Mouse (Mus musculus) embryonic facial prominence, embryonic 11.5 days (tissue): ENCODE measurements around the gene Ccdc58. TPM values are rescaled to one million over a fixed set of nuclear protein-coding genes. Genes with fewer than 3 reads are reported as not detected.
"Not testable (repeated sequence)": the region's sequence is repeated elsewhere in the genome, so short reads cannot be mapped to it uniquely, and the experiment has no call there.

ENCODE experiments used
- ATAC-seq: fragments of 200-750 bp; cut with Nextera tagmentation; replicated peaks from 2 replicates; pipeline ENCODE4 v1.8.0; 2017; ENCODE audit warnings: low read depth; ENCODE audit not compliant: insufficient number of reproducible peaks, low FRiP score, low TSS enrichment
- DNase-seq: peaks from one replicate; pipeline ENCODE4 v3.0.0-alpha.2; 2015; ENCODE audit warnings: low spot score
- H3K27ac ChIP-seq: fragments of 300-500 bp; sonication (generic); replicated peaks from 2 replicates; pipeline ENCODE4 v1.5.1; 2014; ENCODE audit warnings: mild to moderate bottlenecking, low read depth, low read length, control low read depth
- H3K27me3 ChIP-seq: fragments of 300-500 bp; sonication (generic); 2 replicates; pipeline ENCODE4 v1.6.1; 2014; ENCODE audit warnings: mild to moderate bottlenecking, low read length, moderate library complexity, mixed read lengths; ENCODE audit not compliant: control insufficient read depth, insufficient read depth
- H3K36me3 ChIP-seq: fragments of 300-500 bp; sonication (generic); replicated peaks from 2 replicates; pipeline ENCODE4 v1.6.1; 2014; ENCODE audit warnings: low read depth, mild to moderate bottlenecking, low read length, moderate library complexity, mixed read lengths; ENCODE audit not compliant: control insufficient read depth, insufficient read depth
- H3K4me1 ChIP-seq: fragments of 300-500 bp; sonication (generic); 2 replicates; pipeline ENCODE4 v1.6.1; 2014; ENCODE audit warnings: low read length, mixed read lengths; ENCODE audit not compliant: control insufficient read depth, insufficient read depth
- H3K4me2 ChIP-seq: fragments of 300-500 bp; sonication (generic); 2 replicates; pipeline ENCODE4 v1.6.1; 2014; ENCODE audit warnings: low read depth, mild to moderate bottlenecking, control low read depth, low read length, moderate library complexity
- H3K4me3 ChIP-seq: fragments of 300-500 bp; sonication (generic); 2 replicates; pipeline ENCODE4 v1.5.1; 2014; ENCODE audit warnings: low read depth, low read length, control low read depth
- H3K9ac ChIP-seq: fragments of 300-500 bp; sonication (generic); replicated peaks from 2 replicates; pipeline ENCODE4 v1.6.1; 2014; ENCODE audit warnings: mild to moderate bottlenecking, control low read depth, low read length
- H3K9me3 ChIP-seq: fragments of 300-500 bp; sonication (generic); replicated peaks from 2 replicates; pipeline ENCODE4 v1.6.1; 2016; ENCODE audit warnings: mild to moderate bottlenecking, low read length, inconsistent platforms, mixed read lengths; ENCODE audit not compliant: control insufficient read depth
- WGBS: fragments of 180-500 bp; shearing (Covaris S2); extraction: QIAGEN DNeasy Blood & Tissue Kit; methylation state at CpG from one replicate; pipeline ENCODE4 v1.1.7; 2014; 5-methylcytosine and 5-hydroxymethylcytosine counted together
- polyA plus RNA-seq: library from polyadenylated mRNA; unstranded; fragments of >200 nt; fragmentation: Nextera tagmentation; extraction: Ambion mirVana; gene quantifications from 2 replicates; pipeline ENCODE4 v1.2.1, GENCODE M21; 2014

Gene Ccdc58
- polyA plus RNA-seq, 1 experiment from 2014 or later, result 113 TPM

DNA sequence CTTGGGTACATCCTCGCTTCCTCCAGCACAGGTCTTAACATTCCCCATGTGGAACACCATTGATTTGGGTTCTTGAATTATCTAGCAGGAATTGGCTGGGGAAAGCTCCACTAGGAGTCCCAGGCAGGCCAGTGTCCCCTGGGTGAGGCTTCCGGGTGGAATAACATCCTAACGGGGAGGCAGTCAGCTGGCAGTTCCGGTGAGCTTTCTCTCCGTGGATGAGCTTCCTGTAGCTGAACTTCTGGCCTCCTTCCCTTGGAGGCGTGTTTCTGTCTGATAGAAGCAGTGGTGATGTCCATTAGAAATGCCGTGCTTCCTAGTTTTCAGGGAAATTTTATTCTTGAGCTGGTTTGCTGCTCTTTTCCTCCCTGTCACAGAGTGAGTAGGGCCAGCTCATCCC lies 17.6 kb downstream of the Ccdc58 start:
- DNase-seq, result no peak
- H3K36me3 ChIP-seq, result no peaks in the 10 kb centered on the region
- H3K27ac ChIP-seq, result no peak overlapping the region
- no peak overlapping the region for H3K4me2 ChIP-seq
- no peak overlapping the region for H3K4me3 ChIP-seq
- no peaks in the 10 kb centered on the region for H3K27me3 ChIP-seq
- no peaks in the 10 kb centered on the region for H3K9me3 ChIP-seq
- WGBS, result 89% methylated on average over 7 of the region's 7 CpGs
- ATAC-seq, result no peak
- H3K4me1 ChIP-seq, result no peaks in the 10 kb centered on the region
- no peak overlapping the region for H3K9ac ChIP-seq

DNA sequence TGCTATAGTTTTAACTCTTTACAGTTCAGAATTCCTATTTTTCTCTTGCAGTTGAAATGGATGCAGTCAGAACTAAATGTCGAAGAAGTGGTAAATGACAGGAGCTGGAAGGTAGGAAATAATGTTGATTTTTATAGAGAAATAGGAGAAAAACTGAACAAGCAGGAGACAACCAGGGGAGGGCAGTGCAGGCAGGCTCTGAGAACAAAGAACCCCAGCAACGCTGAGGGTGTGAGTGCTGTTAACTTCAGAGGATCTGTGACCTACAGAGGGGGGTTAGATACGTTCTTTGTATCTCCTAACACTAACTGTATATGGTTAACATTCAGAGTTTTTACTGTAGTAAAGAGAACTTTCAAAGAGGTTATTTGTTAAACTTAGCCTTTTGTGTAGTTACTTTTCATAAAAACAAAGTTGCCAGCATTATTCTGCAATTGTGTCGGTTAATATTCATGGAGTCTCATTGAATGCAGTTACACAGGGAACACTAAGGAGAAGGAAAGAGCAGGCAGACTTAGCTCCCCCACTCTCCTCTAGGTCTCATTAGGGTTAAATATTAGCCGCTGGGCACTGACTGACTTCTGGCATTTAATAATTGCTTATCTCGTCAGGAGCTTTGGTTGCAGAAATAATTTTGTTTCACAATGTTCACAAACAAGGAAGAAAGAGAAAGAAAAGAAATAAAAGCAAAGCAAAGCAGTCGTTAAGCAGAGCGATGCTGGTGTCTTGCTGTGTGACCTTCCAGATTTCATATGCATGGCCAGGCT lies 18.5 kb downstream of the Ccdc58 start:
- H3K4me3 ChIP-seq, result no peak overlapping the region
- DNase-seq (no peak), ATAC-seq (no peak)
- no peak overlapping the region for H3K4me2 ChIP-seq
- H3K4me1 ChIP-seq, result no peaks in the 10 kb centered on the region
- H3K27ac ChIP-seq, result no peak overlapping the region
- H3K27me3 ChIP-seq, result no peaks in the 10 kb centered on the region
- no peaks in the 10 kb centered on the region for H3K9me3 ChIP-seq
- 84% methylated on average over 8 of the region's 8 CpGs for whole genome bisulfite sequencing
- no peak overlapping the region for H3K9ac ChIP-seq
- no peaks in the 10 kb centered on the region for H3K36me3 ChIP-seq

DNA sequence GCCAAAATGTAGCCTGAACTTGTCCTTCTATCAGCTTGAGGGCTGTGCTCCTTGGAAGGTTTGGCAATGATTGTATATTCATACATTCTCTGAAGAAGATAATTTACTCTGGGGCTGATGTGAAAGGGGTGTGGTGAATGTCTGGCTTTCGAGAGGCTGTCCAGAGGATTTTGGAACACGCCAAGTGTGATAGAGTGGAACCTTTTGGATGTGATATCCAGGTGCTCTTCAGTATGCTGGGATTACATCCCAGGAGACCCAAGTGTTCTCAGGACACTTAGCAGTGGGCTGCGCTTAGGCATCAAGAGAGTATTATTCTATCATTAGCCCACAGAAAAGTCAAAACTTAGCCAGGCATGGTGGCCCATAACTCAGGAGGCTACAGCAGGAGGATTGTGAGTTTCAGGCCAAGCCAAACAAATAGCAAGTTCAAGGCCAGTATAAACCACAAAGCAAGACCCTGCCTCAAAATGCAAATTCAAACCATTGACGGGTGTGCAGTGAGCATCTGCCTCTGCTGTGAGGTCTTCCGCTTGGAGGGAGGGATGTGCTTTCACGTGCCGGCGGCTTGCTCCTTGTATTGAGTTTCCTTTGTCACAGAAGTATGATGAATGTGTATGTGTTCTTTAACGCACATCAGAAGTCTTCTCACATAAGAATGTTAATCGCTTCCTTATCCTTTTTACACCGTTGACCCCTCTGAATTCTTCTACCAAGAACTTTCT lies 19.5 kb downstream of the Ccdc58 start:
- no peak overlapping the region for H3K27ac ChIP-seq
- no peaks in the 10 kb centered on the region for H3K27me3 ChIP-seq
- H3K9ac ChIP-seq, result no peak overlapping the region
- no peak for DNase-seq
- H3K36me3 ChIP-seq, result no peaks in the 10 kb centered on the region
- no peak for ATAC-seq
- no peaks in the 10 kb centered on the region for H3K9me3 ChIP-seq
- H3K4me1 ChIP-seq, result no peaks in the 10 kb centered on the region
- no peak overlapping the region for H3K4me3 ChIP-seq
- WGBS, result 85% methylated on average over 11 of the region's 11 CpGs
- no peak overlapping the region for H3K4me2 ChIP-seq

DNA sequence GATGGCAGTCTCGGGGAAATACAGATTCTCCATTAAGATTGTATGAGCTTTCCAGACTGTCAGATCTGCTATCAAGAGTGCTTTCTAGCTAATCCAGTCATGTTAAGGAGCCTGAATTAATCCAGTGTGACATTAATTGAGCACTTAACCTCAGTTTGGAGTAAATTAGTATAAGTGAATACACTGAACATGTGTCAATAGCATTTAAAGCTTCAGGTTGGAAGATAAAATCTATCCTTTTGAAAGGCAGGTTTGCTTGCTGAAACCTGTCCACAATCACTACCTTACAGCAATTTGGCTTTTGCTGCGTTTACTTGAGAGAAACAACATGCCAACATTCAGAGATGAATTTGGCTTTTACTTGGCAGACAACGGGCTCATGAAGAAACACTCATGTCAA lies 22.6 kb downstream of the Ccdc58 start:
- Histone ChIP-seq H3K9ac (no peak overlapping the region), H3K4me1 (no peaks in the 10 kb centered on the region), H3K9me3 (no peaks in the 10 kb centered on the region), H3K4me3 (no peak overlapping the region), H3K27ac (no peak overlapping the region), H3K36me3 (no peaks in the 10 kb centered on the region), H3K4me2 (no peak overlapping the region), H3K27me3 (no peaks in the 10 kb centered on the region)
- DNase-seq (no peak), ATAC-seq (no peak)
- 88% methylated on average over 3 of the region's 3 CpGs for WGBS

DNA sequence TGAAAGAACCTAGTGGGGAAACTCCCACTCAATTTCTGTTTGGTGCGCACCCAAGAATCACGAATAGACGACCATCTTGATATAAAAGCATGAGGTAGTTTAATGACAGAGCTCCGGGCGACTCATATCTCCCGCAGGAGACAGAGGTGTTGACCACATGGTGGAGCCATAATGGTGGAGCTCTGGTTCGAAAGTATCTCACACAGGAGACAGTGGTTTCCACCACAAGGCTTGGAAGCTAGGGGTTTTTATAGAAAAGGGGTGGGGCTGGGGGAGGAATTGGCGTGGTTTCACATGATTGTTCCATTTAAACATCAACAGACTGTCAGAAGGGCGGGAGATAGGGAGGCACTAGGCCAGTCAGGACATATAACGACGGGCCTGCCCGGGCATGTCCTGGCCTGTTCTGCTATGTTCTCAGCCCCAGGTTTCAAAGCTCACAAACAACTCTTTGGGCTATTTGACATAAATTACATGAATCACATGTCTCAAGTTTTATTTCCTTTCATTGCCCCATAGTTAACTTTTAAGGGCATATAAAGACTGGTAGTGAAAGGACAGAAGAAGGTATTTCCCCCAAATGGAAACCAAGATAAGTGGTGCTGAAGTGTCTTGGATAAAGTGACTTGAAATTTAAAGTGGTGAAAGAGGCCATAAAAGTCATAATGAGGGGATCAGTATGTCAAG lies 26.5 kb downstream of the Ccdc58 start:
- not testable (repeated sequence) for H3K27me3 ChIP-seq, H3K4me1 ChIP-seq, H3K27ac ChIP-seq, H3K4me2 ChIP-seq, H3K9ac ChIP-seq, DNase-seq, H3K4me3 ChIP-seq, H3K9me3 ChIP-seq, ATAC-seq, H3K36me3 ChIP-seq
- WGBS, result 92% methylated on average over 12 of the region's 12 CpGs

DNA sequence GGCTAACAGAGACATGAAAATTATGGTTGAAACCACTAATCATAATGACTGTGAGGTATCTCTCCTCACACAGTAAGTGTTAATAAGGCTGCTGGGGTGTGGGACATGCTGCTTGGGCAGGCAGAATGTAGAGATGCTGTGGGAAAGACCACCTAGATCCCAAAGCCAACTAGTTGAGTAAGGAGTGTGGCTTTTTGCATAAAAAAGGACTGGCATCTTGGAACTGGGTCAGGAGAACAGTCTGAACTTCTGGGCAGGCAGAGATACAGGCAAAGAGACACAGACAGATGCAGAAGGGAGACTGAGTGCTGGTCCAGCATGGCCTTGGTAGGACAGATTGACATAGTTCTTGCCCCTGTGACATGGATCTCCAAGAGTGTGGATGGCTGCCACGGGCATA lies 30.0 kb downstream of the Ccdc58 start:
- WGBS, result 87% methylated on average over 1 of the region's 1 CpGs
- H3K27ac ChIP-seq, result no peak overlapping the region
- H3K4me3 ChIP-seq, result no peak overlapping the region
- no peaks in the 10 kb centered on the region for H3K36me3 ChIP-seq
- no peaks in the 10 kb centered on the region for H3K9me3 ChIP-seq
- DNase-seq (no peak), ATAC-seq (no peak)
- no peak overlapping the region for H3K4me2 ChIP-seq
- no peaks in the 10 kb centered on the region for H3K4me1 ChIP-seq
- no peak overlapping the region for H3K9ac ChIP-seq
- H3K27me3 ChIP-seq, result no peaks in the 10 kb centered on the region

DNA sequence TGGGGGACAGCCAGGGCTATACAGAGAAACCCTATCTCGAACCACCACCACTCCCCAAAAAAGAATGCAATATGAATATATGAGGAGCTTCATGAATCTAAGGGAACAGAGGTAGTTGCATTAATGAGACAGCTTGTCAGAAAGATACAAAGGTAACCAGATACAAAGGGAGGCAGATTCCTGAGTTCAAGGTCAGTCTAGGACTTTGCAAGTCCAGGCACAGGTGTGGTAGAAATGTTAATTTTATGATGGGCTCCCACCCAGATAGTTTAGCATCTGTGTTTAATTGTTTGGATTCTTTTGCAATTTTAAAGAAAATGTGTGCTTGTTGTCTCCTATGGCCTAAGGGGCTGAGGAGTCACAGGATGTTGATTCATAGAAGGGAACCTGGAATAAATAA lies 30.7 kb downstream of the Ccdc58 start:
- no peak for DNase-seq
- no peak overlapping the region for H3K4me3 ChIP-seq
- no peaks in the 10 kb centered on the region for H3K27me3 ChIP-seq
- no peak overlapping the region for H3K9ac ChIP-seq
- no peak for ATAC-seq
- no peak overlapping the region for H3K4me2 ChIP-seq
- WGBS, result 75% methylated on average over 1 of the region's 1 CpGs
- no peaks in the 10 kb centered on the region for H3K4me1 ChIP-seq
- H3K9me3 ChIP-seq, result no peaks in the 10 kb centered on the region
- no peaks in the 10 kb centered on the region for H3K36me3 ChIP-seq
- no peak overlapping the region for H3K27ac ChIP-seq

DNA sequence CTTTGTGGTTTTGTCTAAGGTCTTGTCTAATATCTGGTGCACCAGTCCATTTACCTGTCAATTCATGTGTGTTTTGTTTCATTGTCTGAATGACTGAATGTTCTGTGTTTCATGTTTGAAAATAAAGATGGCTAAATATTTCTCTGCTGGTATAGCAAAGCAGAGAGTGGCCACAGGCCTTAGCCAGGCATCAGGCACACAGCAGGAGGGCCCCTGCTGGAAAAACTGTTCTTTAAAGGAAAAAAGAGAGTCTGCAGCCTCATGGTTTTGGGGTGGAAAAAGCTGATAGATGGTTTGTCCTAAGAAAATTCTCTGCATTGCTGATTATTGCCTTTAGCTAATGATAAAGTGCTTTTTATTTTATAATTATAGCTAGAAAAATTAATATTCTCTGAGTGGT lies 40.0 kb downstream of the Ccdc58 start:
- not testable (repeated sequence) for H3K4me1 ChIP-seq, ATAC-seq, H3K36me3 ChIP-seq, DNase-seq, H3K27ac ChIP-seq, H3K9me3 ChIP-seq, H3K27me3 ChIP-seq, H3K4me3 ChIP-seq, H3K9ac ChIP-seq, H3K4me2 ChIP-seq
